Mouse (Mus musculus): ENCODE data around the gene Fbrs. TPM values are rescaled to one million over a fixed set of nuclear protein-coding genes. Genes with fewer than 3 reads are reported as not detected.
"Not testable (repeated sequence)": the region's sequence is repeated elsewhere in the genome, so short reads cannot be mapped to it uniquely, and the experiment has no call there.

Gene Fbrs
- 11.7 and 14.9 TPM in 2 replicates for polyA plus RNA-seq (2015; fragmentation: Nextera tagmentation; extraction: Ambion mirVana)

GRCm38 (mm10) chr7:127478635-127479317 is at the start of gene Fbrs:
Gene Fbrs (plus strand): TSS chr7:127479199.
- Histone ChIP-seq H3K27ac (peak within 1 kb of the TSS; percentile 97), H3K4me2 (replicated peaks) (peak within 1 kb of the TSS; percentile 100), H3K9ac (replicated peaks) (peak within 1 kb of the TSS; percentile 98), H3K27me3 (no peaks in the 10 kb centered on the region), H3K4me3 (replicated peaks) (peak within 1 kb of the TSS; percentile 100), H3K36me3 (peaks cover 62% of the 10 kb centered on the region), H3K9me3 (no peaks in the 10 kb centered on the region), H3K4me1 (replicated peaks) (peaks cover 34% of the 10 kb centered on the region)
- WGBS = 0% methylated on average over 62 of the region's 62 CpGs
- ATAC-seq = peak; percentile 83

- Histone ChIP-seq H3K36me3 (no peaks in the 10 kb centered on the region), H3K4me3 (replicated peaks) (no peak overlapping the region), H3K9me3 (peaks cover 9% of the 10 kb centered on the region; the same call in 1 of the 2 replicates), H3K4me1 (replicated peaks) (no peaks in the 10 kb centered on the region), H3K27ac (no peak overlapping the region), H3K9ac (replicated peaks) (no peak overlapping the region), H3K27me3 (no peaks in the 10 kb centered on the region), H3K4me2 (replicated peaks) (no peak overlapping the region)
- WGBS = 91% methylated on average over 4 of the region's 4 CpGs
- ATAC-seq = no peak
Measured at GRCm38 (mm10) chr7:127435206-127435605, 43.8 kb upstream of the Fbrs start.

DNA sequence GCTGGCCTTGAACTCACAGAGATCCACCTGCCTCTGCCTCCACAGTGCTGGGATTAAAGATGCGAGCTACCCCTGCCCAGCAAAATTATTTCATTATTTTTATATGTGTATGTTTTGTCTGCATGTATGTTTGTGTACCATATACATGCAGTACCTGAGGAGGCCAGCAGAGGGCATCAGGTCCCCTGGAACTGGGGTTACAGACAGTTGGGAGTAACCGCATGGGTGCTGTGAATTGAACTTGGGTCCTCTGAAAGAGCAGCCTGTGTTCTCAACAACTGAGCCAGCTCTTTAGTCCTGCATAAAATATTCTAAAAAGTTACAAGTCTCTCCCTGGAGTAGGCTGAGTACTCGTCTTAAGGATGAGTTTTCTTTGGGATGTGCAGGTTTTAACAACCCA is 41.3 kb upstream of the Fbrs start:
- 90% methylated on average over 3 of the region's 3 CpGs for WGBS
- Histone ChIP-seq H3K36me3 (peaks cover 18% of the 10 kb centered on the region), H3K4me3 (replicated peaks) (no peak overlapping the region), H3K9me3 (peaks cover 9% of the 10 kb centered on the region; the same call in 1 of the 2 replicates), H3K4me2 (replicated peaks) (no peak overlapping the region), H3K4me1 (replicated peaks) (no peaks in the 10 kb centered on the region), H3K9ac (replicated peaks) (no peak overlapping the region), H3K27me3 (no peaks in the 10 kb centered on the region), H3K27ac (no peak overlapping the region)
- ATAC-seq = no peak

- Histone ChIP-seq H3K9me3 (no peaks in the 10 kb centered on the region), H3K36me3 (peaks cover 54% of the 10 kb centered on the region), H3K4me1 (replicated peaks) (peaks cover 11% of the 10 kb centered on the region), H3K4me2 (replicated peaks) (no peak overlapping the region), H3K27me3 (no peaks in the 10 kb centered on the region), H3K9ac (replicated peaks) (no peak overlapping the region), H3K4me3 (replicated peaks) (no peak overlapping the region), H3K27ac (no peak overlapping the region)
- WGBS = 92% methylated on average over 20 of the region's 20 CpGs
- ATAC-seq = no peak
Measured at GRCm38 (mm10) chr7:127443976-127444375, 35.0 kb upstream of the Fbrs start.

GRCm38 (mm10) chr7:127448521-127449300 is 30.3 kb upstream of the Fbrs start, which contains the start of gene Zfp689:
Gene Zfp689 (minus strand): TSS chr7:127449158.
- Histone ChIP-seq H3K9ac (replicated peaks) (peak within 1 kb of the TSS; percentile 97), H3K4me1 (replicated peaks) (peaks cover 52% of the 10 kb centered on the region), H3K9me3 (no peaks in the 10 kb centered on the region), H3K36me3 (peaks cover 46% of the 10 kb centered on the region), H3K27ac (peak within 1 kb of the TSS; percentile 96), H3K4me2 (replicated peaks) (peak within 1 kb of the TSS; percentile 87), H3K4me3 (replicated peaks) (peak within 1 kb of the TSS; percentile 90), H3K27me3 (no peaks in the 10 kb centered on the region)
- WGBS = under 1% methylated on average over 54 of the region's 54 CpGs
- ATAC-seq = peak; percentile 91

- Histone ChIP-seq H3K36me3 (peaks cover 38% of the 10 kb centered on the region), H3K27ac (peak overlapping the region; percentile 96; the same call in 1 of the 2 replicates), H3K27me3 (no peaks in the 10 kb centered on the region), H3K4me3 (replicated peaks) (peak overlapping the region; percentile 90), H3K9ac (replicated peaks) (peak overlapping the region; percentile 75), H3K4me2 (replicated peaks) (peak overlapping the region; percentile 87), H3K4me1 (replicated peaks) (peaks cover 52% of the 10 kb centered on the region), H3K9me3 (no peaks in the 10 kb centered on the region)
- WGBS = 80% methylated on average over 7 of the region's 7 CpGs
- no peak for ATAC-seq
Measured at GRCm38 (mm10) chr7:127449966-127450365, 29.0 kb upstream of the Fbrs start.

GRCm38 (mm10) chr7:127453056-127453455 is 25.9 kb upstream of the Fbrs start:
- 99% methylated on average over 2 of the region's 2 CpGs for WGBS
- H3K4me3 ChIP-seq (replicated peaks) = no peak overlapping the region
- peak overlapping the region; percentile 7; the same call in 1 of the 2 replicates for H3K9ac ChIP-seq (replicated peaks)

DNA sequence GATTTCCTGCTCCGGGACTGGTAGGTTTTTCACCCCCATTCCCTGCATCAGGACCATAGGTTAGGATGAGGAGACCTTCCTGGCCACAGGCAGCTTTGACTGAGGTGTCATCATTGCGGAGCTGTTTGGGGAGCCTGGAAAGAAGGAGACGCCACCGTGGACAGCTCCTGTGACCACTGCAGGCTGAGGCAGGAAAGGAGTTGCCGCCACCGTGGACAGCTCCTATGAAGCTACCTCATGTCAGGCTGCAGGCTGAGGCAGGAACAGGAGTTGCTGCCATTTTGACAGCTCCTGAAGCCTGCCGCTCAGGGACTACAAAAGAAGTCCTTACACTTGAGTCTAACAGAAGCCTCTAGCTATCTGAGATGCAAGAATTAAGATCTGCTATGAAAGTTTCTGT is 24.1 kb upstream of the Fbrs start:
- Histone ChIP-seq H3K9me3 (no peaks in the 10 kb centered on the region), H3K27me3 (no peaks in the 10 kb centered on the region), H3K27ac (no peak overlapping the region), H3K4me3 (replicated peaks) (no peak overlapping the region), H3K36me3 (peaks cover 52% of the 10 kb centered on the region), H3K4me1 (replicated peaks) (peaks cover 36% of the 10 kb centered on the region), H3K9ac (replicated peaks) (no peak overlapping the region), H3K4me2 (replicated peaks) (no peak overlapping the region)
- no peak for ATAC-seq
- 99% methylated on average over 7 of the region's 7 CpGs for WGBS

More at GRCm38 (mm10) chr7:127453056-127453455, 25.9 kb upstream of the Fbrs start:
- Histone ChIP-seq H3K27ac (no peak overlapping the region), H3K4me2 (replicated peaks) (no peak overlapping the region), H3K9me3 (no peaks in the 10 kb centered on the region), H3K4me1 (replicated peaks) (peaks cover 42% of the 10 kb centered on the region), H3K36me3 (peaks cover 44% of the 10 kb centered on the region), H3K27me3 (no peaks in the 10 kb centered on the region)
- ATAC-seq = no peak

DNA sequence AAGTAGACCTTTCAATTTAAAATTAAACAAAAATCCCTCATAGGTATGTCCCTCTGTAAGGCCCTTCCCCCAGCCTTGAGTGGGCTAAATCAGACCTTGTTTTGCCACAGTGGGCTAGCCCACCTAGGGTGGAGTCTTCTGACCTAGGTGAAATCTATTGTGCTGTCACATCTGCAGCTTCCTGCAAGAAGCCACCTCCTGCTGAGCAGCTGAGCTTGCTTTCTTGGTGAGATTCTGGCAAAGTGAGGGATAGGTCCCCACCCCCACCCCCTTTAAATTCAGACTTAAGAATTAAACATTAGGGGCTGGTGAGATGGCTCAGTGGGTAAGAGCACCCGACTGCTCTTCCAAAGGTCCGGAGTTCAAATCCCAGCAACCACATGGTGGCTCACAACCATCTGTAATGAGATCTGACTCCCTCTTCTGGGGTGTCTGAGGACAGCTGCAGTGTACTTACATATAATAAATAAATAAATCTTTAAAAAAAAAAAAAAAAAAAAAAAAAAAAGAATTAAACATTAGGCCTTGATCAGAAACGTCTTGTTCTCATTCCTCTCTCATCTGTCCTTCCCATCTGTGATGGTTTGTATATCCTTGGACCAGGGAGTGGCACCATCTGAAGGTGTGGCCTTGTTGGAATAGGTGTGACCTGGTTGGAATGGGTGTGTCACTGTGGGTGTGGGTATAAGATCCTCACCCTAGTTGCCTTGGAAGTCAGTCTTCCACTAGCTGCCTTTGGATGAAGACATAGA is 20.5 kb upstream of the Fbrs start:
- 84% methylated on average over 3 of the region's 3 CpGs for WGBS
- H3K4me3 ChIP-seq (replicated peaks); H3K27me3 ChIP-seq; H3K27ac ChIP-seq; H3K4me1 ChIP-seq (replicated peaks); ATAC-seq; H3K9ac ChIP-seq (replicated peaks); H3K4me2 ChIP-seq (replicated peaks); H3K9me3 ChIP-seq: not testable (repeated sequence)
- H3K36me3 ChIP-seq = peaks cover 54% of the 10 kb centered on the region

- 96% methylated on average over 8 of the region's 8 CpGs for WGBS
- peaks cover 54% of the 10 kb centered on the region for H3K36me3 ChIP-seq
- H3K27ac ChIP-seq = not testable (repeated sequence)
Measured at GRCm38 (mm10) chr7:127459311-127459710, 19.7 kb upstream of the Fbrs start, which contains the start of gene Prr14. Gene Prr14 (plus strand): TSS chr7:127459611.

DNA sequence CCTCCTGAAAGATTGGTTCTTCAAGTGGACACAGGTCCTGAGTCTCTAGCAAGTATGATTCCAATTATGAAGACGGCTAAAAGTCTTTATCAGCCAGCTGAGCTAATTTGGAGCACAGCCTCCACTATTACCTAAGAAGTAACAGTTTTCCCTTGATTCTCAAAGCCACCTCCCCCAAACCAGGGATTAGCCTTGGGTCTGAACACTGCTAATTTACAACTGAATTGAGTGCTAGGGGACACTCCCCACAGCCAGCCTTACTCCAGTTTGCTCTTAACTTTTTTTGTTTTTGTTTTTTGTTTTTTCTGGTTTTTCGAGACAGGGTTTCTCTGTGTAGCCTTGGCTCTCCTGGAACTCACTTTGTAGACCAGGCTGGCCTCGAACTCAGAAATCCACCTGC is 13.8 kb upstream of the Fbrs start:
- 93% methylated on average over 3 of the region's 3 CpGs for WGBS
- Histone ChIP-seq H3K27me3 (no peaks in the 10 kb centered on the region), H3K9me3 (no peaks in the 10 kb centered on the region), H3K36me3 (peaks cover 49% of the 10 kb centered on the region), H3K9ac (replicated peaks) (no peak overlapping the region), H3K4me2 (replicated peaks) (no peak overlapping the region), H3K4me1 (replicated peaks) (peaks cover 11% of the 10 kb centered on the region), H3K4me3 (replicated peaks) (no peak overlapping the region), H3K27ac (no peak overlapping the region)
- ATAC-seq = no peak

More at GRCm38 (mm10) chr7:127459311-127459710, 19.7 kb upstream of the Fbrs start, which contains the start of gene Prr14:
- H3K4me2 ChIP-seq (replicated peaks); ATAC-seq; H3K9ac ChIP-seq (replicated peaks); H3K9me3 ChIP-seq; H3K4me1 ChIP-seq (replicated peaks); H3K4me3 ChIP-seq (replicated peaks); H3K27me3 ChIP-seq: not testable (repeated sequence)
